Mouse (Mus musculus) lung, postnatal 0 days (tissue): Measurements from ENCODE around the gene E030018B13Rik.

Experiments used
- CTCF ChIP-seq: IDR thresholded peaks from 2 replicates; pipeline ENCODE4 v1.5.1; 2016; ENCODE audit warnings: antibody characterized with exemption, mild to moderate bottlenecking
- EP300 ChIP-seq: IDR thresholded peaks from 2 replicates; pipeline ENCODE4 v1.6.1; 2016; ENCODE audit warnings: antibody characterized with exemption, mild to moderate bottlenecking, control low read depth

GRCm38 (mm10) chr7:63889116-63889975 is 27.3 kb upstream of the E030018B13Rik start:
- TF ChIP-seq CTCF (no peak), EP300 (no peak)
